Mouse (Mus musculus) MEL (cell line): ENCODE measurements around the gene Zfand3. TPM values are rescaled to one million over a fixed set of nuclear protein-coding genes. Genes with fewer than 3 reads are reported as not detected.

ENCODE experiments used
- DNase-seq: peaks from one replicate; pipeline ENCODE4 v3.0.0; 2011; ENCODE audit warnings: low read depth, low spot score
- H3K27ac ChIP-seq: 2 replicates; pipeline ENCODE4 v1.5.1; 2012; ENCODE audit warnings: low read depth, mild to moderate bottlenecking, control low read depth, low read length, moderate library complexity; ENCODE audit not compliant: control insufficient read depth
- H3K27me3 ChIP-seq, 2 experiments: fragments of 150-350 bp in 1 of 2; sonication (generic) in 1 of 2; 2 replicates each; pipeline ENCODE4 v1.6.1; 2012; ENCODE audit warnings: low read length in 2 of 2, mild to moderate bottlenecking in 2 of 2, improper control_type of control experiment in 1 of 2, moderate library complexity in 1 of 2; ENCODE audit not compliant: insufficient read depth in 2 of 2, control insufficient read depth in 1 of 2
- H3K36me3 ChIP-seq, 2 experiments: 2 replicates each; pipeline ENCODE4 v1.6.1; 2012 to 2014; ENCODE audit warnings: low read length in 2 of 2, improper control_type of control experiment in 1 of 2, inconsistent platforms in 1 of 2, mild to moderate bottlenecking in 1 of 2; ENCODE audit not compliant: insufficient read depth in 2 of 2, control insufficient read depth in 1 of 2
- H3K4me1 ChIP-seq, 2 experiments: fragments of 150-350 bp in 1 of 2; sonication (generic) in 1 of 2; 2 replicates each; pipeline ENCODE4 v1.6.1; 2012; ENCODE audit warnings: low read length in 2 of 2, improper control_type of control experiment in 1 of 2, mild to moderate bottlenecking in 1 of 2; ENCODE audit not compliant: insufficient read depth in 2 of 2, control insufficient read depth in 1 of 2
- H3K4me3 ChIP-seq, 2 experiments: fragments of 150-350 bp in 1 of 2; sonication (generic) in 1 of 2; 2 replicates each; pipeline ENCODE4 v1.5.1; 2012; ENCODE audit warnings: low read depth in 2 of 2, low read length in 2 of 2, mild to moderate bottlenecking in 2 of 2, moderate library complexity in 2 of 2, control low read depth in 1 of 2, improper control_type of control experiment in 1 of 2; ENCODE audit not compliant: control insufficient read depth in 1 of 2, insufficient read depth in 1 of 2
- H3K79me2 ChIP-seq: 2 replicates; pipeline ENCODE4 v1.6.1; 2012; ENCODE audit warnings: mild to moderate bottlenecking, low read length, moderate library complexity; ENCODE audit not compliant: control insufficient read depth, poor library complexity, insufficient read depth
- H3K9ac ChIP-seq: 2 replicates; pipeline ENCODE4 v1.6.1; 2012; ENCODE audit warnings: low read depth, mild to moderate bottlenecking, control low read depth, low read length, moderate library complexity; ENCODE audit not compliant: control insufficient read depth, poor library complexity, severe bottlenecking
- H3K9me3 ChIP-seq: fragments of 150-350 bp; sonication (generic); replicated peaks from 2 replicates; pipeline ENCODE4 v1.6.1; 2012; ENCODE audit warnings: mild to moderate bottlenecking, low read length, improper control_type of control experiment, moderate library complexity; ENCODE audit not compliant: insufficient read depth
- CHD1 ChIP-seq: IDR thresholded peaks from 2 replicates; pipeline ENCODE4 v1.6.1; 2012; ENCODE audit warnings: low read depth, mild to moderate bottlenecking, inconsistent platforms, low read length, improper control_type of control experiment
- CTCF ChIP-seq, 3 experiments: IDR thresholded peaks in 2 of 3; conservative IDR thresholded peaks in 1 of 3; 2 replicates each; pipeline ENCODE4 v1.5.1; 2011 to 2012; ENCODE audit warnings: low read length in 3 of 3, low read depth in 2 of 3, mild to moderate bottlenecking in 2 of 3, improper control_type of control experiment in 1 of 3, inconsistent platforms in 1 of 3, mixed read lengths in 1 of 3, moderate library complexity in 1 of 3; ENCODE audit not compliant: control insufficient read depth in 1 of 3, insufficient read depth in 1 of 3, poor library complexity in 1 of 3, severe bottlenecking in 1 of 3
- E2F4 ChIP-seq: IDR thresholded peaks from 2 replicates; pipeline ENCODE4 v1.6.1; 2011; ENCODE audit warnings: low read depth, low read length, improper control_type of control experiment, borderline replicate concordance
- ELF1 ChIP-seq: IDR thresholded peaks from 2 replicates; pipeline ENCODE4 v1.6.1; 2014; ENCODE audit warnings: low read depth, mild to moderate bottlenecking, inconsistent platforms, low read length, improper control_type of control experiment, moderate library complexity
- ETS1 ChIP-seq: IDR thresholded peaks from 2 replicates; pipeline ENCODE4 v1.6.1; 2012; ENCODE audit warnings: low read depth, mild to moderate bottlenecking, inconsistent platforms, low read length, improper control_type of control experiment, moderate library complexity
- GATA1 ChIP-seq: IDR thresholded peaks from 2 replicates; pipeline ENCODE4 v1.6.1; 2011; ENCODE audit warnings: low read depth, low read length, improper control_type of control experiment
- JUND ChIP-seq: IDR thresholded peaks from 2 replicates; pipeline ENCODE4 v1.6.1; 2011; ENCODE audit warnings: low read depth, mild to moderate bottlenecking, improper control_type of control experiment, low read length
- MEF2A ChIP-seq: IDR thresholded peaks from 2 replicates; pipeline ENCODE4 v1.6.1; 2014; ENCODE audit warnings: low read depth, mild to moderate bottlenecking, inconsistent platforms, low read length, improper control_type of control experiment; ENCODE audit not compliant: poor library complexity, insufficient replicate concordance, severe bottlenecking; ENCODE audit errors: extremely low read depth
- MXI1 ChIP-seq: IDR thresholded peaks from 2 replicates; pipeline ENCODE4 v1.6.1; 2011; ENCODE audit warnings: mild to moderate bottlenecking, low read depth, low read length, improper control_type of control experiment
- MYC ChIP-seq: IDR thresholded peaks from 2 replicates; pipeline ENCODE4 v1.6.1; 2011; ENCODE audit warnings: low read depth, mild to moderate bottlenecking, low read length, improper control_type of control experiment, moderate library complexity
- POLR2A ChIP-seq, 2 experiments: IDR thresholded peaks; 2 replicates each; pipeline ENCODE4 v1.6.1; 2011 to 2012; ENCODE audit warnings: low read length in 2 of 2, mild to moderate bottlenecking in 2 of 2, control low read depth in 1 of 2, improper control_type of control experiment in 1 of 2, low read depth in 1 of 2, moderate library complexity in 1 of 2; ENCODE audit not compliant: control insufficient read depth in 1 of 2, insufficient read depth in 1 of 2, poor library complexity in 1 of 2
- TAL1 ChIP-seq: IDR thresholded peaks from 2 replicates; pipeline ENCODE4 v1.6.1; 2012; ENCODE audit warnings: mild to moderate bottlenecking, inconsistent platforms, low read length, moderate library complexity, mixed read lengths
- TBP ChIP-seq: IDR thresholded peaks from 2 replicates; pipeline ENCODE4 v1.8.0; 2011; ENCODE audit warnings: low read depth, low read length, improper control_type of control experiment
- ZC3H11A ChIP-seq: IDR thresholded peaks from 2 replicates; pipeline ENCODE4 v1.6.1; 2012; ENCODE audit warnings: low read depth, mild to moderate bottlenecking, inconsistent platforms, low read length, improper control_type of control experiment
- polyA plus RNA-seq, 2 experiments: library from polyadenylated mRNA; stranded (reverse) in 1 of 2; unstranded in 1 of 2; fragments of >175 nt in 1 of 2; fragments of >200 nt in 1 of 2; gene quantifications; 2 replicates each; pipeline versions ENCODE4 v1.2.1 to v1.2.4; 2012; ENCODE audit warnings: low replicate concordance in 2 of 2, low read depth in 1 of 2; ENCODE audit not compliant: insufficient read length in 2 of 2, insufficient read depth in 1 of 2, missing spikeins in 1 of 2
- total RNA-seq: library from RNA; depleted of rRNA; stranded (reverse); fragments of 300-350 nt; gene quantifications from 2 replicates; pipeline ENCODE4 v1.2.3, GENCODE M21; 2012

Gene Zfand3
- total and polyA plus RNA-seq, 3 experiments, result 28.3 to 48.8 TPM; not detected in 1

GRCm38 (mm10) chr17:30005103-30005443 is 540 bp downstream of the Zfand3 start:
- Histone ChIP-seq H3K27me3 (no peaks in the 10 kb centered on the region), H3K27ac (peak overlapping the region; percentile 64), H3K79me2 (peaks cover 40% of the 10 kb centered on the region), H3K9ac (peak overlapping the region; percentile 98), H3K9me3 (no peaks in the 10 kb centered on the region), H3K4me1 (peaks cover 7 to 22% of the 10 kb centered on the region in 2 experiments), H3K36me3 (peaks cover 0 to 22% of the 10 kb centered on the region in 2 experiments; a peak in 3 of 4 replicates), H3K4me3 (peak overlapping the region; percentile 89 to 93)
- no peak for DNase-seq
- no peak for TF ChIP-seq MXI1
- peak in 1 of 2 experiments; percentile 24; a peak in 1 of 4 replicates for TF ChIP-seq POLR2A (IDR thresholded peaks at IDR 0.05; ENCODE audit: control insufficient read depth in 1 of 2, insufficient read depth in 1 of 2, low read depth in 1 of 2, low read length in 2 of 2, poor library complexity in 1 of 2)

DNA sequence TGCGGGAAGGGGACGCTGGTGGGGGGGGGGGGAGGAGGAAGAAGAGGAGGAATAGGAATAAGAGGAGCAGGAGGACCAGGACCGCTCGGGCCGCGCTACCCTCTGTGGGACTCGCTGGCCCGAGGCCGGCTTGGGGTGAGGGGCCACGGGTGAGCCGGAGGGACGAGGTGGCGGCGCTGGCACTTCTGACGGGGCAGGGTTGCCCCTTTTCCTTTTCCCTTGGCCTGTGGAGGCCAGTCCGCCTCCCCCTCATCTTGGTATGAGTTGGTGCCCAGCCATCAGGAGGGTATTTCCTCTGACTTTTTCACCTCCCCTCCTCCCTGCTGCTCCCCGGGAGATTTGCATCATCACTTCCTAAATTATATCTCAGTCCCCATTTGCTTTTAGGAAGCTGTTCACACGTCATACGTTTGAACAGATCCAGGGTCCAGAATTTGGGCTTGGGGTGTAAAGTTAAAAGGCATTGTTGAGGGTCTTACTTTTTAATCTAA is 963 bp downstream of the Zfand3 start:
- Histone ChIP-seq H3K4me3 (peak overlapping the region; percentile 89 to 93), H3K27me3 (no peaks in the 10 kb centered on the region), H3K9me3 (no peaks in the 10 kb centered on the region), H3K4me1 (peaks cover 7 to 22% of the 10 kb centered on the region in 2 experiments), H3K9ac (peak overlapping the region; percentile 98), H3K36me3 (peaks cover 2 to 22% of the 10 kb centered on the region in 2 experiments; a peak in 3 of 4 replicates), H3K79me2 (peaks cover 44% of the 10 kb centered on the region), H3K27ac (peak overlapping the region; percentile 64)
- TF ChIP-seq MYC (no peak), MEF2A (no peak), JUND (no peak), ELF1 (0 out of 2 replicates have a peak, but pooled peaks have one; percentile 42), ZC3H11A (no peak), E2F4 (no peak), GATA1 (no peak), TBP (no peak), CHD1 (no peak), CTCF (IDR thresholded peaks at IDR 0.05 in 2 of 3, conservative IDR thresholded peaks at IDR 0.05 in 1 of 3; ENCODE audit: control insufficient read depth in 1 of 3, insufficient read depth in 1 of 3, low read depth in 2 of 3, low read length in 3 of 3, poor library complexity in 1 of 3, severe bottlenecking in 1 of 3) (no peak), TAL1 (no peak), ETS1 (peak; percentile 35; the same call in 1 of the 2 replicates)
- DNase-seq, result peak; percentile 68

- peaks cover 49% of the 10 kb centered on the region for H3K79me2 ChIP-seq
- H3K27me3 ChIP-seq, result no peaks in the 10 kb centered on the region
- TF ChIP-seq CHD1, result no peak
- H3K4me3 ChIP-seq, result no peak overlapping the region
- no peak overlapping the region for H3K9ac ChIP-seq
- H3K4me1 ChIP-seq, result peaks cover 7 to 22% of the 10 kb centered on the region in 2 experiments
- H3K36me3 ChIP-seq, result peaks cover 2 to 22% of the 10 kb centered on the region in 2 experiments; a peak in 3 of 4 replicates
- no peaks in the 10 kb centered on the region for H3K9me3 ChIP-seq
- no peak for DNase-seq
- no peak overlapping the region for H3K27ac ChIP-seq
Observed at GRCm38 (mm10) chr17:30006877-30007276, 2.3 kb downstream of the Zfand3 start.
